Mouse (Mus musculus) layer of hippocampus, adult 11-12 months (tissue): Measurements from ENCODE around the gene Cacng6.
A peak's percentile ranks its signal among the peaks of the same experiment; 100 is the strongest.

Experiments used
- DNase-seq: peaks from one replicate; pipeline ENCODE4 v3.0.0; 2022; ENCODE audit warnings: low spot score

The Cacng6 gene

DNA sequence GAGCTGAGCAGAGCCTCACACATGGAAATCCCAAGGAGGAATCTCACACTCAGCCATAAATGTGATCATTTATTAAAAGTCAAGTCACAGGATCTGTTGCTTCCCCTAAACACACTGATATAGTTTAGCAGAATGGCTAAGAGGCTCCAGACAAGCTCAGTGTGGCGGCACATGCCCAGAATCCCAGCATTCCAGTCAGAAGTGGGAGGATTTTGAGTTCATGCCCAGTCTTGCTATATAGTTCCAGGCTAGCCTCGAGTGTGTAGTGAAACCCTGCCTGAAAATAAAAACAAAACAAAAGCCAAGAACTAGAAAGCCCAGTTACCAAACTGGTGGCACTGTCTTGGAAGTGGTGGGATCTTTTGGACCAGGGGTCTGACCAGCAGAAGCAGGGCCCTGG lies 44.6 kb downstream of the Cacng6 start:
- peak; percentile 43 for DNase-seq

DNA sequence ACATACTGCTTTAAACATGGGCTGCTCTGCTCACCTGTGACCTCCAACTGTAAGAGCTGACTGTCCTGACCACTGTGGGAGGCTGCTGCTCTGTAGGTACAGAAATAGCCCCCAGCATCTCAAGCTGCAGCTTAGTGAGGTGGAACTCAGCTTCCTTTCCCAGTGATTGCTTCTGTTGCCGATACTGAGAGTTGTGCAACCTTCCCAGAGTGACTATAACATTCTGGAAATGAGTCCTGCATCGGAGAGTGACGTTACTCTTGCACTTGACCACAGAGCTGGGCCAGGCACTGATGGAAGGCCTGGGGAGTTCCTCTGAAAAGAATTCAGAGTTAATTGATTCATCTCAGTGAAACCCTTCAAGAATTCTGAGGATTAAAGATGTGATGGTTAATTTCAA lies 48.8 kb downstream of the Cacng6 start:
- no peak for DNase-seq

DNA sequence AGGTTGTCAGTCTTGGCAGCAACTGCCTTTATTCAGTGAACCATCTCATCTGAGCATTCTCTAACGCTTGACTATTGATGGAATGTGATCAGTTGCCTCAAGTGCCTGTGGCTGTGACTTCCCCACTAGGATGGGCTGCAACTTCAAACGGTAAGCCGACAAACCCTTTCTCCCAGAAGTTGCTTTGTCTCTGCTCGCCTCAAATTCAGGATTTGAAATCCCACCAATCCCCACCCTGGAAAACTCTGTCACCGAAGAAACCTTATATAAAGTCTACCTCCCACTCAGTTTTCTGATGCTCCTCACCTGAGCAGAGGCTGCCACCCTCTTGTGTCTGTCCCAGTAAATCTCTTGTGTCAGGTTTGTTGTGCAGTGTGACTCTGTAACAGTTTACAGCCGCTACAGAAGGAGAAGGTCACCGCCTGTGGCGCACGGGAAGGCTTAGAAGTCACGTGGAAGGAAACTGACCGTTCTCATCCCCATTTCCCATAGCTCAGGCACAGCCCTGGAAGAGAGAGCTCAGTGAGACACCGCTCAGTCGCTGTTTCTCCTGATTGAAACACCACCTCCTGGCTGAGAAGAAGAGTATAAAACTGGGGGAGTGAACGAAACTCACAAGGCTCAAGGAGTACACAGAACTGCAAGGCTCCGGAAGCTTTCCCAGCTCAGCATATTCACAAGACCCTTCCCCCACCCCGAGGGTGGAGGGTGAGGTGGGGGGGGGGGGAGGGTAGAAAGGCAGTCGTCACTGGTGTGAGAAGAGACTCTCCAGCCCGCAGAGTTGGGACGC lies 50.5 kb downstream of the Cacng6 start:
- DNase-seq, result no peak

DNA sequence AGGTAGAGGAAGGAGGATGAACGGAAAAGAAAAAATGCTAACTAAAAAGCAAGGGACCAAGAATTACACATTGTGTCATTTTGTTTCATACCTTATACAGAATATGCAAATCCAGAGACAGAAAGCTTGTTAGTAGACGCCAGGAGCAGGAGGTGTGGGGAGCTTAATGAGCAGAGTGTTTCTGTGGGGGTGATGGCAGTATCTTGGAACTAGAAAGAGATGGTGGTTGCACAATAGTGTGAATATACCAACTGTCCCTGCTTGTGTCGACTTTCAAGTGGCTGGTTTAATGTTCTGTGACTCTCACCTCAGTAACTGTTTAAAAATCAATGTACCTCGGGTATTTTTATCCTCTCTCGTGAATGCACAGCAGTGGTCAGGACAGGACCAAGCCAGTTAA lies 52.7 kb downstream of the Cacng6 start:
- peak; percentile 53 for DNase-seq

DNA sequence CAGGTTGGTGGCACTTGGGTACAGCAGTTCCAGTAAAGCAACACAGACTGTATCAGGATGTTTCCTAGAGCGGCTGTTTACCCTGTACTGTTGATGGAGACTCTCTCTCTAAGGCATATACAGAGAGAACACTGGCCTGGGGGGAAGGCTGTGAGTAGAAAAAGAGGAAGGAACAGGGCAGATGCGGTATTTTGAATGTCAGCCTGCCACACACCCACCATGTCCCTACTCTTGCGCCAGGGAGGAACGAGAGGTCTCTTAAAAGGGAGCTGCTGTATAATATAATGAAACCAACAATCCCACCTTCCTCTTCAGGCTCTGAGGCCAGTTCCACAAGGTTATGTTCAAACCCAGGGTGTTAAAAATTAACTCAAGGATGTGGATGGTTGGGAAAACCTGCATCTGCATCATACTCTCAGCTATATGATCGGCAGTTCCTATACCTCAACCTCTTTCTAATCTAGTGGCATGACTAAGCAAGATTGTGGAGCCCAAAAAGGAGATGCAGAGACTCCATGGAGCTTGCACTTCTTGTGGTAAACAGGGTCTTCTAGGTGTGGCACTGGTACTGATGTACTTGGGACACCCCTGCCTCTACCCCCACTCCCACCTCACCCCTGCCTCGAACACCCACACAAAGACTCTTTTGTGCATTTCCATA lies 58.1 kb downstream of the Cacng6 start:
- no peak for DNase-seq
